Mouse (Mus musculus) urinary bladder, postnatal 36 days (tissue): Measurements from ENCODE around the gene Katnal1.

ENCODE experiments used
- DNase-seq, 2 experiments: peaks; one replicate each; pipeline ENCODE4 v3.0.0; 2022; ENCODE audit warnings: low spot score in 2 of 2, mixed read lengths in 1 of 2

The Katnal1 gene

GRCm38 (mm10) chr5:148929116-148929449, at the start of gene Katnal1:
Gene Katnal1, minus strand, starts transcription at chr5:148929320.
- DNase-seq = no peak

- DNase-seq = no peak
These were observed 49.5 kb upstream of the Katnal1 start for GRCm38 (mm10) chr5:148978458-148979165.

GRCm38 (mm10) chr5:148977698-148978457, 48.8 kb upstream of the Katnal1 start:
- DNase-seq = no peak

GRCm38 (mm10) chr5:148976876-148977275, 47.8 kb upstream of the Katnal1 start:
- no peak for DNase-seq

GRCm38 (mm10) chr5:148975035-148975434, 45.9 kb upstream of the Katnal1 start:
- no peak for DNase-seq

GRCm38 (mm10) chr5:148973019-148973668, 44.0 kb upstream of the Katnal1 start:
- DNase-seq = no peak

GRCm38 (mm10) chr5:148972167-148972566, 43.0 kb upstream of the Katnal1 start:
- no peak for DNase-seq

- no peak for DNase-seq
These were observed 40.5 kb upstream of the Katnal1 start for GRCm38 (mm10) chr5:148969648-148970047.

- DNase-seq = no peak
These were observed 39.9 kb upstream of the Katnal1 start for GRCm38 (mm10) chr5:148968958-148969576.

GRCm38 (mm10) chr5:148968179-148968578, 39.1 kb upstream of the Katnal1 start:
- DNase-seq = no peak

- DNase-seq = no peak
These were observed 37.3 kb upstream of the Katnal1 start for GRCm38 (mm10) chr5:148966395-148966794.

GRCm38 (mm10) chr5:148965691-148966333, 36.7 kb upstream of the Katnal1 start:
- DNase-seq = peak; percentile 38 to 66

GRCm38 (mm10) chr5:148965089-148965591, 36.0 kb upstream of the Katnal1 start:
- no peak for DNase-seq

GRCm38 (mm10) chr5:148964251-148964650, 35.1 kb upstream of the Katnal1 start:
- no peak for DNase-seq

- no peak for DNase-seq
These were observed 31.1 kb upstream of the Katnal1 start for GRCm38 (mm10) chr5:148960211-148960610.

- DNase-seq = peak in 1 of 2 experiments; percentile 48
These were observed 30.2 kb upstream of the Katnal1 start for GRCm38 (mm10) chr5:148959068-148959990.

GRCm38 (mm10) chr5:148958355-148958754, 29.2 kb upstream of the Katnal1 start:
- DNase-seq = no peak

- no peak for DNase-seq
These were observed 27.9 kb upstream of the Katnal1 start for GRCm38 (mm10) chr5:148956898-148957535.

GRCm38 (mm10) chr5:148956091-148956490, 27.0 kb upstream of the Katnal1 start:
- no peak for DNase-seq

GRCm38 (mm10) chr5:148955575-148955974, 26.5 kb upstream of the Katnal1 start:
- DNase-seq = no peak
